Mouse (Mus musculus): Measurements from ENCODE around the gene Frmd4b. TPM values are rescaled to one million over a fixed set of nuclear protein-coding genes. Genes with fewer than 3 reads are reported as not detected.

Frmd4b gene
- polyA plus RNA-seq, 2 experiments = 5.7 to 6.4 TPM

GRCm38 (mm10) chr6:97572226-97572625 is 45.1 kb downstream of the Frmd4b start:
- Histone ChIP-seq H3K4me1 (replicated peaks; ENCODE audit: control insufficient read depth in 2 of 2, insufficient read depth in 2 of 2, low read length in 1 of 2) (no peaks in the 10 kb centered on the region), H3K4me3 (ENCODE audit: insufficient read depth in 1 of 2, low read depth in 2 of 2, low read length in 2 of 2) (no peak overlapping the region), H3K27me3 (ENCODE audit: control insufficient read depth, insufficient read depth, low read length) (no peaks in the 10 kb centered on the region), H3K9me3 (ENCODE audit: control insufficient read depth, low read length) (no peaks in the 10 kb centered on the region), H3K9ac (replicated peaks) (no peak overlapping the region), H3K4me2 (ENCODE audit: low read depth) (no peak overlapping the region), H3K36me3 (replicated peaks; ENCODE audit: control insufficient read depth, insufficient read depth, low read depth) (no peaks in the 10 kb centered on the region), H3K27ac (no peak overlapping the region)
- no peak for DNase-seq (ENCODE audit: low read depth in 3 of 3, low spot score in 3 of 3)
- WGBS (ENCODE audit: insufficient replicate concordance) = 67% methylated on average over 5 of the region's 5 CpGs
- no peak for ATAC-seq (ENCODE audit: insufficient read depth)
- TF ChIP-seq CTCF (IDR thresholded peaks at IDR 0.05; ENCODE audit: low read depth) (no peak), EP300 (IDR thresholded peaks at IDR 0.05; ENCODE audit: low read depth) (no peak)

- Histone ChIP-seq H3K4me2 (ENCODE audit: low read depth) (no peak overlapping the region), H3K27ac (no peak overlapping the region), H3K9ac (replicated peaks) (no peak overlapping the region), H3K4me3 (ENCODE audit: insufficient read depth in 1 of 2, low read depth in 2 of 2, low read length in 2 of 2) (no peak overlapping the region), H3K4me1 (replicated peaks; ENCODE audit: control insufficient read depth in 2 of 2, insufficient read depth in 2 of 2, low read length in 1 of 2) (no peaks in the 10 kb centered on the region), H3K36me3 (replicated peaks; ENCODE audit: control insufficient read depth, insufficient read depth, low read depth) (no peaks in the 10 kb centered on the region), H3K27me3 (ENCODE audit: control insufficient read depth, insufficient read depth, low read length) (no peaks in the 10 kb centered on the region), H3K9me3 (ENCODE audit: control insufficient read depth, low read length) (no peaks in the 10 kb centered on the region)
- TF ChIP-seq EP300 (IDR thresholded peaks at IDR 0.05; ENCODE audit: low read depth) (no peak), CTCF (IDR thresholded peaks at IDR 0.05; ENCODE audit: low read depth) (no peak)
- no peak for ATAC-seq (ENCODE audit: insufficient read depth)
- WGBS (ENCODE audit: insufficient replicate concordance) = 17% methylated on average over 6 of the region's 6 CpGs
- DNase-seq (ENCODE audit: low read depth in 3 of 3, low spot score in 3 of 3) = no peak
These were observed 48.8 kb downstream of the Frmd4b start for GRCm38 (mm10) chr6:97568538-97568937.

GRCm38 (mm10) chr6:97566746-97567145 is 50.6 kb downstream of the Frmd4b start:
- DNase-seq (ENCODE audit: low read depth in 3 of 3, low spot score in 3 of 3) (no peak), ATAC-seq (ENCODE audit: insufficient read depth) (no peak)
- WGBS (ENCODE audit: insufficient replicate concordance) = 56% methylated on average over 4 of the region's 4 CpGs
- Histone ChIP-seq H3K4me3 (ENCODE audit: insufficient read depth in 1 of 2, low read depth in 2 of 2, low read length in 2 of 2) (no peak overlapping the region), H3K27ac (no peak overlapping the region), H3K36me3 (replicated peaks; ENCODE audit: control insufficient read depth, insufficient read depth, low read depth) (no peaks in the 10 kb centered on the region), H3K4me1 (replicated peaks; ENCODE audit: control insufficient read depth in 2 of 2, insufficient read depth in 2 of 2, low read length in 1 of 2) (no peaks in the 10 kb centered on the region), H3K27me3 (ENCODE audit: control insufficient read depth, insufficient read depth, low read length) (no peaks in the 10 kb centered on the region), H3K9ac (replicated peaks) (no peak overlapping the region), H3K4me2 (ENCODE audit: low read depth) (no peak overlapping the region), H3K9me3 (ENCODE audit: control insufficient read depth, low read length) (no peaks in the 10 kb centered on the region)
- TF ChIP-seq CTCF (IDR thresholded peaks at IDR 0.05; ENCODE audit: low read depth) = no peak
- TF ChIP-seq EP300 (IDR thresholded peaks at IDR 0.05; ENCODE audit: low read depth) = no peak

- H3K4me3 ChIP-seq (ENCODE audit: insufficient read depth in 1 of 2, low read depth in 2 of 2, low read length in 2 of 2) = no peak overlapping the region
- no peak overlapping the region for H3K27ac ChIP-seq
- H3K27me3 ChIP-seq (ENCODE audit: control insufficient read depth, insufficient read depth, low read length) = no peaks in the 10 kb centered on the region
- no peak for DNase-seq (ENCODE audit: low read depth in 3 of 3, low spot score in 3 of 3)
- H3K9ac ChIP-seq (replicated peaks) = no peak overlapping the region
- TF ChIP-seq EP300 (IDR thresholded peaks at IDR 0.05; ENCODE audit: low read depth) = no peak
- TF ChIP-seq CTCF (IDR thresholded peaks at IDR 0.05; ENCODE audit: low read depth) = no peak
- H3K36me3 ChIP-seq (replicated peaks; ENCODE audit: control insufficient read depth, insufficient read depth, low read depth) = no peaks in the 10 kb centered on the region
- no peaks in the 10 kb centered on the region; a peak in 1 of 4 replicates for H3K4me1 ChIP-seq (replicated peaks; ENCODE audit: control insufficient read depth in 2 of 2, insufficient read depth in 2 of 2, low read length in 1 of 2)
- 65% methylated on average over 8 of the region's 8 CpGs for WGBS (ENCODE audit: insufficient replicate concordance)
- H3K4me2 ChIP-seq (ENCODE audit: low read depth) = no peak overlapping the region
- ATAC-seq (ENCODE audit: insufficient read depth) = no peak
- no peaks in the 10 kb centered on the region for H3K9me3 ChIP-seq (ENCODE audit: control insufficient read depth, low read length)
These were observed 60.2 kb downstream of the Frmd4b start for GRCm38 (mm10) chr6:97557147-97557546.

- ATAC-seq (ENCODE audit: insufficient read depth) = no peak
- 76% methylated on average over 7 of the region's 7 CpGs for WGBS (ENCODE audit: insufficient replicate concordance)
- no peak for TF ChIP-seq EP300 (IDR thresholded peaks at IDR 0.05; ENCODE audit: low read depth)
- TF ChIP-seq CTCF (IDR thresholded peaks at IDR 0.05; ENCODE audit: low read depth) = no peak
- Histone ChIP-seq H3K9me3 (ENCODE audit: control insufficient read depth, low read length) (no peaks in the 10 kb centered on the region), H3K9ac (replicated peaks) (no peak overlapping the region), H3K27ac (no peak overlapping the region), H3K27me3 (ENCODE audit: control insufficient read depth, insufficient read depth, low read length) (no peaks in the 10 kb centered on the region), H3K36me3 (replicated peaks; ENCODE audit: control insufficient read depth, insufficient read depth, low read depth) (no peaks in the 10 kb centered on the region), H3K4me3 (ENCODE audit: insufficient read depth in 1 of 2, low read depth in 2 of 2, low read length in 2 of 2) (no peak overlapping the region), H3K4me1 (replicated peaks; ENCODE audit: control insufficient read depth in 2 of 2, insufficient read depth in 2 of 2, low read length in 1 of 2) (no peaks in the 10 kb centered on the region; a peak in 1 of 4 replicates), H3K4me2 (ENCODE audit: low read depth) (no peak overlapping the region)
- no peak for DNase-seq (ENCODE audit: low read depth in 3 of 3, low spot score in 3 of 3)
These were observed 61.7 kb downstream of the Frmd4b start for GRCm38 (mm10) chr6:97555637-97556036.

Measured in liver, embryonic 14.5 days (tissue).